Mouse (Mus musculus) thymus, adult 2 months (tissue): ENCODE data around the gene Celf2. TPM values are rescaled to one million over a fixed set of nuclear protein-coding genes. Genes with fewer than 3 reads are reported as not detected.
A peak's percentile ranks its signal among the peaks of the same experiment; 100 is the strongest.
"Not testable (repeated sequence)": the region's sequence is repeated elsewhere in the genome, so short reads cannot be mapped to it uniquely, and the experiment has no call there.

Experiments
- DNase-seq: peaks from one replicate; pipeline ENCODE4 v3.0.0; 2021
- H3K27ac ChIP-seq: fragments of 200-500 bp; 2 replicates; pipeline ENCODE4 v1.5.1; 2012; ENCODE audit warnings: low read length, control low read depth; ENCODE audit not compliant: control insufficient read depth, insufficient read depth
- H3K27me3 ChIP-seq: fragments of 200-500 bp; 2 replicates; pipeline ENCODE4 v1.6.1; 2012; ENCODE audit warnings: mild to moderate bottlenecking, low read length, moderate library complexity, mixed read lengths; ENCODE audit not compliant: control insufficient read depth, insufficient read depth
- H3K36me3 ChIP-seq: fragments of 200-500 bp; 2 replicates; pipeline ENCODE4 v1.6.1; 2012; ENCODE audit warnings: mild to moderate bottlenecking, low read length, moderate library complexity; ENCODE audit not compliant: control insufficient read depth, insufficient read depth
- H3K4me1 ChIP-seq: fragments of 200-500 bp; replicated peaks from 2 replicates; pipeline ENCODE4 v1.6.1; 2012; ENCODE audit warnings: low read length; ENCODE audit not compliant: control insufficient read depth, insufficient read depth
- H3K4me3 ChIP-seq: fragments of 200-500 bp; 2 replicates; pipeline ENCODE4 v1.5.1; 2012; ENCODE audit warnings: mild to moderate bottlenecking, low read length, control low read depth, moderate library complexity; ENCODE audit not compliant: control insufficient read depth, insufficient read depth
- CTCF ChIP-seq: fragments of 200-500 bp; IDR thresholded peaks from 2 replicates; pipeline ENCODE4 v1.5.1; 2012; ENCODE audit warnings: mild to moderate bottlenecking, control low read depth, low read length, moderate library complexity, borderline replicate concordance; ENCODE audit not compliant: control insufficient read depth, poor library complexity, insufficient read depth; ENCODE audit errors: extremely low read depth
- POLR2A ChIP-seq: fragments of 200-500 bp; IDR thresholded peaks from 2 replicates; pipeline ENCODE4 v1.6.1; 2012; ENCODE audit warnings: mild to moderate bottlenecking, low read length, control low read depth, moderate library complexity; ENCODE audit not compliant: control insufficient read depth, poor library complexity, insufficient read depth; ENCODE audit errors: extremely low read depth
- WGBS: fragments of 180-500 bp; shearing (Covaris S2); methylation state at CpG from one replicate; pipeline ENCODE4 v1.1.7; 2018; 5-methylcytosine and 5-hydroxymethylcytosine counted together
- polyA plus RNA-seq: library from polyadenylated mRNA; depleted of rRNA; stranded (reverse); fragments of >200 nt; gene quantifications from 2 replicates; pipeline ENCODE4 v1.2.3, GENCODE M21; 2012

The Celf2 gene
- polyA plus RNA-seq, 1 experiment, result 214 TPM

GRCm38 (mm10) chr2:7287434-7287833 is 221.9 kb downstream of the Celf2 start:
- WGBS, result 92% methylated on average over 3 of the region's 3 CpGs
- no peak for TF ChIP-seq CTCF
- no peak for TF ChIP-seq POLR2A
- H3K4me3 ChIP-seq, result no peak overlapping the region

GRCm38 (mm10) chr2:7273214-7273613 is 236.1 kb downstream of the Celf2 start:
- 95% methylated on average over 4 of the region's 4 CpGs for WGBS
- no peak overlapping the region for H3K4me3 ChIP-seq
- TF ChIP-seq CTCF (no peak), POLR2A (no peak)
- H3K27me3 ChIP-seq, result no peaks in the 10 kb centered on the region
- no peak overlapping the region for H3K27ac ChIP-seq
- no peaks in the 10 kb centered on the region for H3K36me3 ChIP-seq
- H3K4me1 ChIP-seq, result peaks cover 3% of the 10 kb centered on the region; the same call in 1 of the 2 replicates
- DNase-seq, result no peak

More at GRCm38 (mm10) chr2:7287434-7287833, 221.9 kb downstream of the Celf2 start:
- no peaks in the 10 kb centered on the region for H3K36me3 ChIP-seq
- DNase-seq, result no peak
- no peak overlapping the region for H3K27ac ChIP-seq
- H3K27me3 ChIP-seq, result no peaks in the 10 kb centered on the region
- no peaks in the 10 kb centered on the region for H3K4me1 ChIP-seq

GRCm38 (mm10) chr2:7270051-7270450 is 239.3 kb downstream of the Celf2 start:
- no peak overlapping the region for H3K4me3 ChIP-seq
- no peak for TF ChIP-seq POLR2A
- no peak for TF ChIP-seq CTCF
- H3K4me1 ChIP-seq, result peaks cover 3% of the 10 kb centered on the region; the same call in 1 of the 2 replicates
- no peaks in the 10 kb centered on the region for H3K36me3 ChIP-seq
- 37% methylated on average over 7 of the region's 7 CpGs for WGBS
- H3K27ac ChIP-seq, result 0 out of 2 replicates have a peak overlapping the region, but pooled peaks have one; percentile 4
- DNase-seq, result peak; percentile 32
- H3K27me3 ChIP-seq, result no peaks in the 10 kb centered on the region

GRCm38 (mm10) chr2:7267166-7267565 is 242.2 kb downstream of the Celf2 start:
- H3K27ac ChIP-seq, result no peak overlapping the region
- H3K27me3 ChIP-seq, result no peaks in the 10 kb centered on the region
- no peak overlapping the region for H3K4me3 ChIP-seq
- DNase-seq, result no peak
- TF ChIP-seq POLR2A (no peak), CTCF (no peak)
- no peaks in the 10 kb centered on the region for H3K36me3 ChIP-seq
- 96% methylated on average over 4 of the region's 4 CpGs for WGBS
- peaks cover 3% of the 10 kb centered on the region; the same call in 1 of the 2 replicates for H3K4me1 ChIP-seq

- DNase-seq, H3K4me3 ChIP-seq, H3K4me1 ChIP-seq, H3K27ac ChIP-seq, H3K27me3 ChIP-seq, H3K36me3 ChIP-seq: not testable (repeated sequence)
These were observed 246.7 kb downstream of the Celf2 start for GRCm38 (mm10) chr2:7262668-7263067.

- Histone ChIP-seq H3K27ac (no peak overlapping the region), H3K27me3 (no peaks in the 10 kb centered on the region), H3K4me1 (no peaks in the 10 kb centered on the region), H3K36me3 (no peaks in the 10 kb centered on the region), H3K4me3 (no peak overlapping the region)
- 82% methylated on average over 4 of the region's 4 CpGs for WGBS
- TF ChIP-seq POLR2A, result no peak
- TF ChIP-seq CTCF, result no peak
- no peak for DNase-seq
These were observed 249.2 kb downstream of the Celf2 start for GRCm38 (mm10) chr2:7260186-7260585.

GRCm38 (mm10) chr2:7259616-7260015 is 249.7 kb downstream of the Celf2 start:
- TF ChIP-seq CTCF, result no peak
- no peak for TF ChIP-seq POLR2A
- WGBS, result 92% methylated on average over 4 of the region's 4 CpGs
- H3K36me3 ChIP-seq, result no peaks in the 10 kb centered on the region
- no peak overlapping the region for H3K4me3 ChIP-seq
- H3K4me1 ChIP-seq, result no peaks in the 10 kb centered on the region
- no peaks in the 10 kb centered on the region for H3K27me3 ChIP-seq
- DNase-seq, result no peak
- H3K27ac ChIP-seq, result no peak overlapping the region
